8 mouse cellular contexts compared by ENCODE assay signal in genomic region chr1:37864511-37865400, GRCm38 (mm10). TPM values are rescaled to one million over a fixed set of nuclear protein-coding genes. Genes with fewer than 3 reads are reported as not detected.
DNase-seq lines count a peak whose midpoint lies in the region; ATAC-seq lines count a peak whose summit lies in the region.

No protein-coding gene starts in this region.

- peak overlapping the region; percentile 84 for H3K9ac ChIP-seq in lung, embryonic 16.5 days (ENCODE audit: low read length)

- no peaks in the 10 kb centered on the region for H3K9me3 ChIP-seq in lung, embryonic 16.5 days (ENCODE audit: control insufficient read depth, low read length)

- H3K4me3 ChIP-seq in lung, embryonic 16.5 days (ENCODE audit: low read length): peak overlapping the region; percentile 81

- peaks cover 6% of the 10 kb centered on the region for H3K4me1 ChIP-seq in lung, embryonic 16.5 days (replicated peaks; ENCODE audit: control insufficient read depth, insufficient read depth, low read length)

- peak; percentile 82 to 88 for ATAC-seq in hematopoietic stem cell, adult 5-6 weeks (replicated peaks in 1 of 2; ENCODE audit: insufficient read depth in 1 of 2, low FRiP score in 2 of 2, low TSS enrichment in 1 of 2, low read depth in 1 of 2, poor library complexity in 2 of 2, severe bottlenecking in 2 of 2)
- peak; percentile 97 for ATAC-seq in lung, embryonic 16.5 days (ENCODE audit: low read depth)

- peaks cover 2% of the 10 kb centered on the region; the same call in 1 of the 2 replicates for H3K27me3 ChIP-seq in lung, embryonic 16.5 days (ENCODE audit: control insufficient read depth, insufficient read depth, low read depth, low read length)

- WGBS in lung, embryonic 16.5 days: under 1% methylated on average over 86 of the region's 90 CpGs

- H3K27ac ChIP-seq in lung, embryonic 16.5 days (ENCODE audit: low read length): peak overlapping the region; percentile 93

- H3K36me3 ChIP-seq in lung, embryonic 16.5 days (ENCODE audit: control insufficient read depth, insufficient read depth, low read length): no peaks in the 10 kb centered on the region

- H3K4me2 ChIP-seq in lung, embryonic 16.5 days (ENCODE audit: low read depth, low read length): peak overlapping the region; percentile 90

- DNase-seq in MEL-GATA-1-ER (ENCODE audit: extremely low read depth, low read depth): peak; percentile 84
- DNase-seq in cerebellum, adult 8-10 months: peak; percentile 99
- peak; percentile 97 for DNase-seq in forelimb bud, embryonic 11.5 days (ENCODE audit: low read depth, low spot score)
- DNase-seq in layer of hippocampus, adult 9-10 months (ENCODE audit: low spot score): peak; percentile 95
- DNase-seq in ovary, postnatal 10 days (ENCODE audit: low spot score): peak; percentile 98
- peak; percentile 99 to 100 for DNase-seq in thymus, postnatal 10 days (ENCODE audit: low spot score in 2 of 2)

RNA-seq across cellular contexts. Expression of gene Tsga10, which starts 1.5 kb away (rescaled TPM):
- total RNA-seq in hematopoietic stem cell, adult 5-6 weeks (2017): 9.2 and 12.1 TPM in 2 replicates
- 8.2 and 9.5 TPM in 2 replicates for polyA plus RNA-seq in lung, embryonic 16.5 days (2015; fragmentation: Nextera tagmentation; extraction: Ambion mirVana)

RNA-seq across cellular contexts. Expression of gene Lipt1, which starts 6.8 kb away (rescaled TPM):
- 1.9 and 4.7 TPM in 2 replicates for total RNA-seq in hematopoietic stem cell, adult 5-6 weeks (2017)
- polyA plus RNA-seq in lung, embryonic 16.5 days (2015; fragmentation: Nextera tagmentation; extraction: Ambion mirVana): 8.8 TPM in 2 replicates

RNA-seq across cellular contexts. Expression of gene Mitd1, which starts 25.5 kb away (rescaled TPM):
- total RNA-seq in hematopoietic stem cell, adult 5-6 weeks (2017): 33.9 and 39.4 TPM in 2 replicates
- 27.0 and 30.9 TPM in 2 replicates for polyA plus RNA-seq in lung, embryonic 16.5 days (2015; fragmentation: Nextera tagmentation; extraction: Ambion mirVana)

RNA-seq across cellular contexts. Expression of gene Mrpl30, which starts 25.5 kb away (rescaled TPM):
- 142 and 208 TPM in 2 replicates for total RNA-seq in hematopoietic stem cell, adult 5-6 weeks (2017)
- 214 and 222 TPM in 2 replicates for polyA plus RNA-seq in lung, embryonic 16.5 days (2015; fragmentation: Nextera tagmentation; extraction: Ambion mirVana)

RNA-seq across cellular contexts. Expression of gene Lyg2, which starts 51.5 kb away (rescaled TPM):
- total RNA-seq in hematopoietic stem cell, adult 5-6 weeks (2017): not detected in 2 replicates
- polyA plus RNA-seq in lung, embryonic 16.5 days (2015; fragmentation: Nextera tagmentation; extraction: Ambion mirVana): not detected in 2 replicates

Comparison
In these comparisons a context has a peak if more than half of its experiments do, and no peak if none do; other contexts are left out.
1. Peak in every context shown above with its lines: DNase-seq, ATAC-seq, H3K4me3 ChIP-seq and H3K27ac ChIP-seq.